In the genomic region with DNA sequence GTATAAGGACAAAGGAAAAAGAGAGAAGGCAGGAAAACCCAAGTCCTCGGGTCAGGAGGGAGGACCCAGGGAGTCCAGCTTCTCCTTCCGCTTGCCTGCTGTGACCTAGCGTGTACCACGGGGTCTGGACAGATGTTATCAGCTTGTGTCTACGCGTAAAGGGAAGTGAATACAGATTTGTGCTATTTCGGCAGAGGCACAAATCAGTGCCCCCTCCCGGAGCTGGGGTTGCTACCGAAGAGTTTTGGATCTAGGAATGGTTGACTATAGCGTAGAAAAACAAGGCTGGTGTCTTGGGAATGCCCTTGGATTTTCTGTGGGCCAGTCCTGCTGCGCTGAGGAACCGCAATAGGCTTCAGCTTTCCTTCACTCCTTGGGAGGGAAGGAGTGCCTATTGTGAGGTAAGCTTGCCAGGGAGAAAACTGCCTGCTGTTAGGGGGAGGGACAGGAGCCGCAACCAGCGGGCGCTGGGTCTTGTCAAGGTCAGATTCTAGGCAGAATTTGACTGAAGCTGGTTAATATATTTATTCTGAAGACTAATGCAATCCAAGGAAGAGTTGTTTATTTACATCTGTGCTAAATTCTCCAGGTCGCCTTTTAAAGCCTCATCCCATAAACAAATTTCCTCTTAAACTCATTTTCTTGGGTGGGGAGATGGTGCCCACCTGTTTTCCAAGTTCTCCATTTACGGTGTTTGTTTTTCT, we compare ENCODE assay signal across 8 mouse cellular contexts. TPM values are rescaled to one million over a fixed set of nuclear protein-coding genes. Genes with fewer than 3 reads are reported as not detected.
DNase-seq lines count a peak whose midpoint lies in the region; ATAC-seq and TF ChIP-seq lines count a peak whose summit lies in the region.

No protein-coding gene starts in this region.

- H3K4me3 ChIP-seq in cortical plate, adult 2 months (ENCODE audit: insufficient read depth, low read length): peak overlapping the region; percentile 33
- H3K4me3 ChIP-seq in intestine, embryonic 14.5 days (ENCODE audit: low read depth, low read length): peak overlapping the region; percentile 34
- H3K4me3 ChIP-seq in limb, embryonic 13.5 days: peak overlapping the region; percentile 38
- H3K4me3 ChIP-seq in midbrain, embryonic 12.5 days: peak overlapping the region; percentile 35

- DNase-seq in CD4-positive, CD25-positive, alpha-beta regulatory T cell, adult 2 months (ENCODE audit: low read depth, low spot score): peak; percentile 14
- DNase-seq in gastrocnemius, postnatal 36 days: peak; percentile 15 to 35
- peak; percentile 68 for DNase-seq in intestine, embryonic 14.5 days (ENCODE audit: low spot score)
- DNase-seq in skeletal muscle tissue, adult 2 months (ENCODE audit: low read depth, low spot score): peak; percentile 27

- no peak for TF ChIP-seq POLR2A in cortical plate, adult 2 months (IDR thresholded peaks at IDR 0.05; ENCODE audit: extremely low read depth, insufficient read depth, low read length)

- no peaks in the 10 kb centered on the region for H3K4me1 ChIP-seq in cortical plate, adult 2 months (ENCODE audit: control insufficient read depth, insufficient read depth, low read length)
- H3K4me1 ChIP-seq in intestine, embryonic 14.5 days (replicated peaks; ENCODE audit: control insufficient read depth, insufficient read depth, low read length): peaks cover 12% of the 10 kb centered on the region
- peaks cover 23% of the 10 kb centered on the region for H3K4me1 ChIP-seq in limb, embryonic 13.5 days
- H3K4me1 ChIP-seq in midbrain, embryonic 12.5 days: peaks cover 17% of the 10 kb centered on the region

- H3K27ac ChIP-seq in cortical plate, adult 2 months (ENCODE audit: insufficient read depth, low read length): peak overlapping the region; percentile 26; the same call in 1 of the 2 replicates
- H3K27ac ChIP-seq in intestine, embryonic 14.5 days (ENCODE audit: low read depth): peak overlapping the region; percentile 70
- peak overlapping the region; percentile 49; the same call in 1 of the 2 replicates for H3K27ac ChIP-seq in limb, embryonic 13.5 days
- H3K27ac ChIP-seq in midbrain, embryonic 12.5 days (replicated peaks): peak overlapping the region; percentile 73

- H3K36me3 ChIP-seq in intestine, embryonic 14.5 days (ENCODE audit: control insufficient read depth, insufficient read depth, low read length): no peaks in the 10 kb centered on the region
- no peaks in the 10 kb centered on the region for H3K36me3 ChIP-seq in limb, embryonic 13.5 days
- peaks cover 4% of the 10 kb centered on the region; the same call in 1 of the 2 replicates for H3K36me3 ChIP-seq in midbrain, embryonic 12.5 days

- 3% methylated on average over 17 of the region's 17 CpGs for WGBS in intestine, embryonic 14.5 days
- 5% methylated on average over 17 of the region's 17 CpGs for WGBS in limb, embryonic 13.5 days
- 3% methylated on average over 17 of the region's 17 CpGs for WGBS in midbrain, embryonic 12.5 days

- peak overlapping the region; percentile 42 for H3K9ac ChIP-seq in intestine, embryonic 14.5 days (ENCODE audit: low read length)
- H3K9ac ChIP-seq in limb, embryonic 13.5 days: peak overlapping the region; percentile 62
- peak overlapping the region; percentile 35; the same call in 1 of the 2 replicates for H3K9ac ChIP-seq in midbrain, embryonic 12.5 days (replicated peaks)

- intact Hi-C loops in gastrocnemius, postnatal 36 days (cut with DNase I): no loop called here

- H3K27me3 ChIP-seq in intestine, embryonic 14.5 days (replicated peaks; ENCODE audit: control insufficient read depth, insufficient read depth, low read length): no peaks in the 10 kb centered on the region
- no peaks in the 10 kb centered on the region for H3K27me3 ChIP-seq in limb, embryonic 13.5 days
- H3K27me3 ChIP-seq in midbrain, embryonic 12.5 days: no peaks in the 10 kb centered on the region

- no peak for ATAC-seq in CD4-positive, CD25-positive, alpha-beta regulatory T cell, adult 4 months
- ATAC-seq in intestine, embryonic 14.5 days (replicated peaks; ENCODE audit: low FRiP score, low TSS enrichment, low read depth): peak; percentile 82
- peak; percentile 85 for ATAC-seq in limb, embryonic 13.5 days (ENCODE audit: low FRiP score, low read depth)
- ATAC-seq in midbrain, embryonic 12.5 days (ENCODE audit: low FRiP score, low read depth): peak; percentile 88

- TF ChIP-seq CTCF in cortical plate, adult 2 months (IDR thresholded peaks at IDR 0.05; ENCODE audit: extremely low read depth, insufficient read depth, low read length): no peak

- H3K4me2 ChIP-seq in intestine, embryonic 14.5 days (ENCODE audit: low read length): peak overlapping the region; percentile 67
- peak overlapping the region; percentile 63 for H3K4me2 ChIP-seq in limb, embryonic 13.5 days (replicated peaks)
- peak overlapping the region; percentile 54 for H3K4me2 ChIP-seq in midbrain, embryonic 12.5 days (replicated peaks)

- no peaks in the 10 kb centered on the region for H3K9me3 ChIP-seq in intestine, embryonic 14.5 days (ENCODE audit: control insufficient read depth, low read length)
- H3K9me3 ChIP-seq in limb, embryonic 13.5 days: no peaks in the 10 kb centered on the region
- no peaks in the 10 kb centered on the region for H3K9me3 ChIP-seq in midbrain, embryonic 12.5 days

RNA-seq across cellular contexts. Expression of a gene that starts 46.4 kb away (rescaled TPM):
- under 1 TPM; 0.30 to 0.32 TPM for polyA plus RNA-seq in CD4-positive, CD25-positive, alpha-beta regulatory T cell, adult 4 months (2017; shearing (Covaris generic))
- 46.0 and 46.7 TPM in 2 replicates for polyA plus RNA-seq in cortical plate, adult 2 months (2012; rRNA removed)
- total RNA-seq in gastrocnemius, postnatal 36 days (2021): 1 to 10 TPM; 1.4 to 2.0 TPM
- polyA plus RNA-seq in intestine, embryonic 14.5 days (2014; fragmentation: Nextera tagmentation; extraction: Ambion mirVana): 4.1 and 5.8 TPM in 2 replicates
- polyA plus RNA-seq in limb, embryonic 13.5 days (2015; fragmentation: Nextera tagmentation; extraction: Ambion mirVana): 17.2 and 17.9 TPM in 2 replicates
- polyA plus RNA-seq in midbrain, embryonic 12.5 days (2016; fragmentation: Nextera tagmentation; extraction: Ambion mirVana): 48.8 TPM in 2 replicates

Comparison
In these comparisons a context has a peak if more than half of its experiments do, and no peak if none do; other contexts are left out.
1. DNase-seq: peak in every context shown above with its lines; median percentile 68 in intestine, embryonic 14.5 days; 27 in skeletal muscle tissue, adult 2 months; 25 in gastrocnemius, postnatal 36 days; 14 in CD4-positive, CD25-positive, alpha-beta regulatory T cell, adult 2 months.